Mouse (Mus musculus): ENCODE measurements around the gene Pan3. TPM values are rescaled to one million over a fixed set of nuclear protein-coding genes. Genes with fewer than 3 reads are reported as not detected.

Pan3 gene
- polyA plus RNA-seq (2017; shearing (Covaris generic)) = 89.0 TPM

DNA sequence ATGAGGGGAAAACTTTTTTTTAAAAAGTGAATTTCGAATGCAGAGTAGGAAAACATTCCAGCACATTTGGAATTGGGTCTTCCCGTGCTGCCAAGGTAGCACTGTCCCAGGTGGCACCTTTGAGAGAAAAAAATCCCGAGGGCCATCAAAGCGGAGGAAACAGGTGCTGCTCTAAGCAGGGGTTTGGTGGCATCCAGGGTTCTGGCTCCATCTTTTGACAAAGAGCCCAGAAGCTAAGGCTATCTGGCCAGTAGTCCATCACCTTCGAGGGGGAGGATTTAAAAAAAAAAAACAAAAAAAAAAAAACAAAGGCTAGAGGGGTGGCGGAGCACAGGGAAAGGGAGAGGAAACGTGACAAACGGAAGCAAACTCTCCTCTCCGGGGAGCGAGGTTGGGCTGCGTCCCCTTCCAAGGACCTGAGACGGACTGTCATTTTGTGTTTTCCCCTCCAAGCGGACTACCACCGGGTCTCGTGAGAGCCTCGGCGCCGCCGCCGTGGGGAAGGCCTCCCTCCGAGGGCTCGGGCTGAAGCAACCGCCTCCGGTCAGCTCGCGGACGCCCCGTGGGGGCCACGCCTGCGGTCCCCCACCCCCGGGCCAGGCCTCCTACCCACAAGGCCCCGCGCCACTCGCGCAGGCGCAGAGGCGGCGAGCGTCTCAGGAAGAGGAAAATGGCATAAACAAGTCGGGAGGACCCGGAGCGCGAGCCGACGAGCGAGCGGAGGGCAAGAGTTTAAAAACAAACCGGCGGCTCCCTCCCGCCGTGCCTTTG is at the start of gene Pan3:
Gene Pan3, plus strand, starts transcription at position 627 of the 771 bp plus-strand sequence.

DNA sequence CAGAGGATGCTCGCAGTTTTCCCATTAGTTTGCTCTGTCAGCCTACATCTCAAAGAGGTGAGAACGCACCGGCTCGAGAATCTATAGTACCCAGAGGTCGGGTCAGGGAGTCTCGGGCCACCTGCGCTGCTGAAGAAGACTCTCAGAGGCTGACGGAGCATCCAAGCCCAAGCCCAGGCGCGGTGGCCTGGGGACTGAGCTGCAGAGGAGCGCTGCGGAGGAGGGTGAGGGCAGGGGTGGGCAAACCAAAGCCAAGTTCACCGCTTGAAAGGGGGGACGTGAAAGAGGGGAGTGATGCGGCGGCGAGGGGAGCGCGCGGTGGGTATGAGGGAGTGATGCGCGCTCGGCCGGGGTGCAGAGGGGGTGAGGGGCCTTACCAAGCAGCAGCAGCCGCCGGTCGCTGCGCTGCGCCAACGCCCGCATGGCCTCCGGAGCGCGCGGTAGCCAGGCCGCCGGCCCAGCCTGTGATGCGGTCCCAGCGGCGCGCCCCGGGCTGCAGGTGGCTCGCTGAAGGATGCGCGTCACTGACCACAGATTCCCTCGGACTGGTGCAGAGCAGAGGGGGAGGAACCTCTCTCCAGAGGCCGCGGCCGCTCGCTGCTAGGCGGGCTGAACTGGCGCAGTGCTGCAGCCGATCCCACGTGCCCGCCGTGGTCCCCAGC is 30.0 kb upstream of the Pan3 start, which contains the start of gene Flt3:
Gene Flt3, minus strand, starts transcription at position 647 of the 662 bp plus-strand sequence.

Other genes starting within 250 kb of the Pan3 start
- gene Gsx1, start 241.5 kb upstream of the Pan3 start, polyA plus RNA-seq (2017; shearing (Covaris generic)) = not detected
- not detected for gene Pdx1, start 160.2 kb upstream of the Pan3 start, polyA plus RNA-seq (2017; shearing (Covaris generic))
- not detected for gene Cdx2, start 122.9 kb upstream of the Pan3 start, polyA plus RNA-seq (2017; shearing (Covaris generic))
- gene Urad, start 107.7 kb upstream of the Pan3 start, polyA plus RNA-seq (2017; shearing (Covaris generic)) = not detected
- gene Flt3, start 29.7 kb upstream of the Pan3 start, polyA plus RNA-seq (2017; shearing (Covaris generic)) = 0.12 TPM

Measured in naive thymus-derived CD4-positive, alpha-beta T cell, adult 5 months (primary cell).